20 mouse cellular contexts compared by ENCODE assay signal in the genomic region with DNA sequence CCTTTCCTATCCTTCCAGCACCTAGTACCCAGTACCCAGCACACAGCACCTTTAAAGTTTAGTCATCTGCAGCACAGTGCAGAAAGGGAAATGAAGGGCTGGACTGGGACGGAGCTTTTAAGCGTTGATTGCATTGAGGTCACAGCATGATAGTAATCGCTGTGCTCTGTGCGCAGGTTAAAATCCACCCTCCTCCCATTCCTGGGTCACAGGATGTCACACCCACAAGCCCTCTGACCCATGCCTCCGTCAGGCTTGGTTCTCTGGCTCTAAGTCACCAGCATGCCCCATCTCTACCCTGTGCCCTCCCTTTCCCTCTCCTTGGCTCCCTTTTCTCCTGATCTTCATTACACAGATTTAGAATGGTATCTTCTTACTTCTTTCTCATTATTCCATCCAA. TPM values are rescaled to one million over a fixed set of nuclear protein-coding genes. Genes with fewer than 3 reads are reported as not detected.
DNase-seq lines count a peak whose midpoint lies in the region; ATAC-seq and TF ChIP-seq lines count a peak whose summit lies in the region.
"Had no signal": no experiment of that assay in that cellular context is flagged by ENCODE, and none has a peak within 500 bp of the region (broad histone marks: within the 10 kb centered on the region; RNA-seq: fewer than 3 reads in every experiment).

No protein-coding gene starts in this region.

- 79% methylated on average over 5 of the region's 5 CpGs for WGBS in forebrain, embryonic 12.5 days
- 84% methylated on average over 5 of the region's 5 CpGs for WGBS in forebrain, embryonic 14.5 days
- 57% methylated on average over 5 of the region's 5 CpGs for WGBS in liver, embryonic 15.5 days (ENCODE audit: insufficient replicate concordance)
- 62% methylated on average over 5 of the region's 5 CpGs for WGBS in liver, postnatal 0 days (ENCODE audit: insufficient replicate concordance)
- 59% methylated on average over 5 of the region's 5 CpGs for WGBS in intestine, embryonic 15.5 days

- ATAC-seq in forebrain, embryonic 12.5 days (ENCODE audit: low FRiP score), result no peak
- ATAC-seq in forebrain, embryonic 14.5 days, result no peak
- ATAC-seq in liver, embryonic 15.5 days (ENCODE audit: insufficient read depth), result peak; percentile 26; the same call in 1 of the 2 replicates
- no peak for ATAC-seq in liver, postnatal 0 days
- 0 out of 2 replicates have a peak, but pooled peaks have one; percentile 5 for ATAC-seq in intestine, embryonic 15.5 days
- ATAC-seq: forebrain, embryonic 13.5 days; hindbrain, embryonic 16.5 days; inflammation-experienced regulatory T-cells, adult 6 months had no signal

- peaks cover 3% of the 10 kb centered on the region; the same call in 1 of the 2 replicates for H3K27me3 ChIP-seq in forebrain, embryonic 12.5 days
- no peaks in the 10 kb centered on the region for H3K27me3 ChIP-seq in forebrain, embryonic 14.5 days (replicated peaks; ENCODE audit: control insufficient read depth, insufficient read depth, low read length)
- no peaks in the 10 kb centered on the region; the same call in 1 of the 2 replicates for H3K27me3 ChIP-seq in liver, embryonic 15.5 days
- H3K27me3 ChIP-seq in liver, postnatal 0 days (ENCODE audit: insufficient read depth, low read length), result no peaks in the 10 kb centered on the region
- H3K27me3 ChIP-seq in intestine, embryonic 15.5 days (replicated peaks), result no peaks in the 10 kb centered on the region
- H3K27me3 ChIP-seq: embryonic facial prominence, embryonic 12.5 days; forebrain, embryonic 13.5 days; hindbrain, embryonic 12.5 days had no signal

- no peak overlapping the region for H3K4me3 ChIP-seq in forebrain, embryonic 12.5 days (replicated peaks)
- H3K4me3 ChIP-seq in forebrain, embryonic 14.5 days (ENCODE audit: low read depth, low read length), result no peak overlapping the region
- no peak overlapping the region for H3K4me3 ChIP-seq in liver, embryonic 15.5 days (replicated peaks)
- H3K4me3 ChIP-seq in liver, postnatal 0 days (ENCODE audit: low read depth, low read length), result no peak overlapping the region
- no peak overlapping the region for H3K4me3 ChIP-seq in intestine, embryonic 15.5 days (replicated peaks)
- H3K4me3 ChIP-seq: embryonic facial prominence, embryonic 12.5 days; forebrain, embryonic 13.5 days; heart, embryonic 10.5 days; hindbrain, embryonic 12.5 days had no signal

- DNase-seq in forebrain, embryonic 14.5 days (ENCODE audit: low spot score), result no peak
- no peak for DNase-seq in liver, postnatal 0 days
- DNase-seq in adrenal gland, postnatal 25 days, result no peak
- DNase-seq in B cell, adult 2 months, result no peak
- DNase-seq: adrenal gland, adult 2 months; cerebellum, adult 11 months; cerebellum, adult 8-10 months; cerebellum, postnatal 14 days; heart, adult 18-20 months; heart, postnatal 10 days; heart, postnatal 4 days had no signal

- no peak overlapping the region for H3K4me2 ChIP-seq in forebrain, embryonic 12.5 days
- no peak overlapping the region for H3K4me2 ChIP-seq in forebrain, embryonic 14.5 days (ENCODE audit: low read length)
- H3K4me2 ChIP-seq in liver, embryonic 15.5 days, result no peak overlapping the region
- no peak overlapping the region for H3K4me2 ChIP-seq in liver, postnatal 0 days (ENCODE audit: low read depth, low read length)
- no peak overlapping the region for H3K4me2 ChIP-seq in intestine, embryonic 15.5 days (replicated peaks)
- H3K4me2 ChIP-seq: embryonic facial prominence, embryonic 12.5 days; forebrain, embryonic 13.5 days; hindbrain, embryonic 12.5 days had no signal

- no peak for TF ChIP-seq EP300 in liver, postnatal 0 days (IDR thresholded peaks at IDR 0.05; ENCODE audit: low read depth)

- no peaks in the 10 kb centered on the region for H3K9me3 ChIP-seq in forebrain, embryonic 12.5 days
- no peaks in the 10 kb centered on the region for H3K9me3 ChIP-seq in forebrain, embryonic 14.5 days (replicated peaks; ENCODE audit: control insufficient read depth, low read length)
- H3K9me3 ChIP-seq in liver, embryonic 15.5 days (replicated peaks), result no peaks in the 10 kb centered on the region
- no peaks in the 10 kb centered on the region for H3K9me3 ChIP-seq in liver, postnatal 0 days (ENCODE audit: low read length)
- no peaks in the 10 kb centered on the region for H3K9me3 ChIP-seq in intestine, embryonic 15.5 days
- H3K9me3 ChIP-seq: embryonic facial prominence, embryonic 12.5 days; forebrain, embryonic 13.5 days; heart, embryonic 10.5 days; hindbrain, embryonic 12.5 days had no signal

- TF ChIP-seq CTCF in liver, postnatal 0 days (IDR thresholded peaks at IDR 0.05; ENCODE audit: low read depth), result no peak

- H3K9ac ChIP-seq in forebrain, embryonic 12.5 days, result 0 out of 2 replicates have a peak overlapping the region, but pooled peaks have one; percentile 21
- no peak overlapping the region for H3K9ac ChIP-seq in forebrain, embryonic 14.5 days (ENCODE audit: low read length)
- H3K9ac ChIP-seq in liver, embryonic 15.5 days, result no peak overlapping the region
- no peak overlapping the region for H3K9ac ChIP-seq in liver, postnatal 0 days (replicated peaks)
- no peak overlapping the region for H3K9ac ChIP-seq in intestine, embryonic 15.5 days
- H3K9ac ChIP-seq: embryonic facial prominence, embryonic 12.5 days; forebrain, embryonic 13.5 days; hindbrain, embryonic 12.5 days had no signal

- H3K4me1 ChIP-seq in forebrain, embryonic 12.5 days, result peaks cover 36% of the 10 kb centered on the region
- H3K4me1 ChIP-seq in forebrain, embryonic 14.5 days (ENCODE audit: control insufficient read depth, insufficient read depth, low read length), result peaks cover 25% of the 10 kb centered on the region
- peaks cover 14% of the 10 kb centered on the region for H3K4me1 ChIP-seq in liver, embryonic 15.5 days (replicated peaks)
- peaks cover 27% of the 10 kb centered on the region for H3K4me1 ChIP-seq in liver, postnatal 0 days (ENCODE audit: insufficient read depth)
- H3K4me1 ChIP-seq in intestine, embryonic 15.5 days (replicated peaks), result peaks cover 15% of the 10 kb centered on the region

- no peaks in the 10 kb centered on the region for H3K36me3 ChIP-seq in forebrain, embryonic 12.5 days (replicated peaks)
- no peaks in the 10 kb centered on the region for H3K36me3 ChIP-seq in forebrain, embryonic 14.5 days (ENCODE audit: control insufficient read depth, insufficient read depth, low read length)
- H3K36me3 ChIP-seq in liver, embryonic 15.5 days (replicated peaks), result no peaks in the 10 kb centered on the region
- no peaks in the 10 kb centered on the region for H3K36me3 ChIP-seq in liver, postnatal 0 days (replicated peaks; ENCODE audit: insufficient read depth, low read length)
- no peaks in the 10 kb centered on the region for H3K36me3 ChIP-seq in intestine, embryonic 15.5 days
- H3K36me3 ChIP-seq: embryonic facial prominence, embryonic 12.5 days; heart, embryonic 10.5 days; hindbrain, embryonic 12.5 days had no signal

- H3K27ac ChIP-seq in forebrain, embryonic 12.5 days, result no peak overlapping the region
- H3K27ac ChIP-seq in forebrain, embryonic 14.5 days (ENCODE audit: low read depth, low read length), result no peak overlapping the region
- H3K27ac ChIP-seq in liver, embryonic 15.5 days (replicated peaks), result no peak overlapping the region
- no peak overlapping the region for H3K27ac ChIP-seq in liver, postnatal 0 days (ENCODE audit: low read depth)
- peak overlapping the region; percentile 69; the same call in 1 of the 2 replicates for H3K27ac ChIP-seq in intestine, embryonic 15.5 days
- H3K27ac ChIP-seq: embryonic facial prominence, embryonic 12.5 days; forebrain, embryonic 13.5 days; heart, embryonic 10.5 days; hindbrain, embryonic 12.5 days had no signal

RNA-seq across cellular contexts. Expression of a gene that starts 20.4 kb away (rescaled TPM):
- 107 and 110 TPM in 2 replicates for polyA plus RNA-seq in forebrain, embryonic 12.5 days (2016; fragmentation: Nextera tagmentation; extraction: Ambion mirVana)
- polyA plus RNA-seq in forebrain, embryonic 14.5 days (2014; fragmentation: Nextera tagmentation; extraction: Ambion mirVana), result 117 and 162 TPM in 2 replicates
- 4.8 and 5.6 TPM in 2 replicates for polyA plus RNA-seq in liver, embryonic 15.5 days (2015; fragmentation: Nextera tagmentation; extraction: Ambion mirVana)
- 2.7 and 2.9 TPM in 2 replicates for polyA plus RNA-seq in liver, postnatal 0 days (2015; fragmentation: Nextera tagmentation; extraction: Ambion mirVana)
- polyA plus RNA-seq in intestine, embryonic 15.5 days (2015; fragmentation: Nextera tagmentation; extraction: Ambion mirVana), result 50.1 and 57.2 TPM in 2 replicates
- 71.7 and 83.1 TPM in 2 replicates for total RNA-seq in adrenal gland, postnatal 25 days (2021)

Comparison
In these comparisons a context has a peak if more than half of its experiments do, and no peak if none do; other contexts are left out.
1. ATAC-seq: peak in liver, embryonic 15.5 days (single experiment) and intestine, embryonic 15.5 days (single experiment); none in forebrain, embryonic 12.5 days (single experiment), forebrain, embryonic 14.5 days (single experiment) and liver, postnatal 0 days (single experiment).